Mouse (Mus musculus): ENCODE measurements around the gene Gpr4.

Gene Gpr4

GRCm38 (mm10) chr7:19267051-19267450 lies 54.7 kb downstream of the Gpr4 start:
- peak; percentile 51 to 73 for DNase-seq

- DNase-seq = peak; percentile 63 to 71
Observed at GRCm38 (mm10) chr7:19268993-19269681, 56.8 kb downstream of the Gpr4 start.

DNA sequence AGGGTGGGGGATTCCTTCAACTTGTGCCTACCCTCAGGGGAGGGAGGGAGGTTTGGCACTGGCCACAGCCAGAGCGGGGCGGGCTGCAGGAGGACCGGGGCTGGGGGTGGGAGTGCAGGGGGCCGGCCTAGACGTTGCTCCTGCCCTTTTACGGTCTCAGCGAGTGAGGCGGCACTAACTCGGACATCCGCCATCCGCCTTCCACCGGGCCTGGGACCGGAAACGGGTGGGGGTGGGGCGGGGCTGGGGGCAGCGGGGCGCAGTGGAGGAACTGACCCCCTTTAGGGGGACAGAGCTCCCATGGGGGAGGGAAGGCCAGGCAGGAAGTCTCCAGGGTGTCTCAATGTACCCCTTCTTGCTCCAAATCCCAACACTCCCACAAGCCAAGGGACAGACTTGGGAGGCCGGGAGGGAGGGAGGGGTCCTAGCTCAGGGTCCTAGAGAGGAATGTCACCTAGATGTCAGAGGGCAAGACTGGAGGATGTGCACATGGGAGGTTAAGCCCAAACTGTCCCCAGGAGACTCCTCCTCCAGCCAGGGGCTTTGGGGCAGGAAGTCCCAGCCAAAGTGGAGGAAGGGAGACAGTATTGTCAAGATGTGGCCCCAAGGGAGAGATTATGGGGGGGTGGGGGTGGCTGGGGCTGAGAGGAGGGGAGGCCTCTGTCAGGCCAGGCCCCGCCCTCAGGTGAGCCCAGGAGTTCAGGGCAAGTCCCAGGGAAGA lies 57.5 kb downstream of the Gpr4 start:
- DNase-seq = peak; percentile 86 to 92

GRCm38 (mm10) chr7:19270509-19271237 lies 58.3 kb downstream of the Gpr4 start:
- DNase-seq = peak; percentile 57 to 68

GRCm38 (mm10) chr7:19271238-19272172 lies 59.2 kb downstream of the Gpr4 start, which contains the start of gene Vasp:
TSS of gene Vasp (minus strand) at chr7:19271817.
- DNase-seq = peak; percentile 88 to 91

GRCm38 (mm10) chr7:19272173-19272764 lies 59.9 kb downstream of the Gpr4 start:
- peak; percentile 82 to 86 for DNase-seq
